Mouse (Mus musculus): ENCODE measurements around the gene Slc37a3. TPM values are rescaled to one million over a fixed set of nuclear protein-coding genes. Genes with fewer than 3 reads are reported as not detected.
"Not testable (repeated sequence)": the region's sequence is repeated elsewhere in the genome, so short reads cannot be mapped to it uniquely, and the experiment has no call there.

Gene Slc37a3
- polyA plus RNA-seq, 1 experiment from 2014 or later, result 60.3 TPM

GRCm38 (mm10) chr6:39376775-39377174, 700 bp downstream of the Slc37a3 start:
- Histone ChIP-seq H3K4me1 (replicated peaks) (peaks cover 36% of the 10 kb centered on the region), H3K4me3 (peak overlapping the region; percentile 96), H3K27ac (replicated peaks) (no peak overlapping the region), H3K27me3 (peaks cover 18% of the 10 kb centered on the region; the same call in 1 of the 2 replicates), H3K4me2 (peak overlapping the region; percentile 70), H3K36me3 (peaks cover 14% of the 10 kb centered on the region), H3K9ac (peak overlapping the region; percentile 91), H3K9me3 (no peaks in the 10 kb centered on the region)
- no peak for ATAC-seq (ENCODE audit: low read depth)
- WGBS, result 20% methylated on average over 9 of the region's 9 CpGs

- H3K27me3 ChIP-seq, result no peaks in the 10 kb centered on the region
- H3K27ac ChIP-seq (replicated peaks), result no peak overlapping the region
- H3K4me1 ChIP-seq (replicated peaks), result peaks cover 30% of the 10 kb centered on the region
- ATAC-seq (ENCODE audit: low read depth), result no peak
- H3K9me3 ChIP-seq, result no peaks in the 10 kb centered on the region
- WGBS, result 26% methylated on average over 4 of the region's 4 CpGs
- peak overlapping the region; percentile 2; the same call in 1 of the 2 replicates for H3K9ac ChIP-seq
- H3K4me2 ChIP-seq, result no peak overlapping the region
- peaks cover 14% of the 10 kb centered on the region for H3K36me3 ChIP-seq
- H3K4me3 ChIP-seq, result no peak overlapping the region
Observed at GRCm38 (mm10) chr6:39373301-39373955, 4.0 kb downstream of the Slc37a3 start.

- no peak overlapping the region for H3K27ac ChIP-seq (replicated peaks)
- no peak for ATAC-seq (ENCODE audit: low read depth)
- peak overlapping the region; percentile 2; the same call in 1 of the 2 replicates for H3K9ac ChIP-seq
- H3K27me3 ChIP-seq, result no peaks in the 10 kb centered on the region
- no peak overlapping the region for H3K4me2 ChIP-seq
- 36% methylated on average over 7 of the region's 7 CpGs for WGBS
- H3K9me3 ChIP-seq, result no peaks in the 10 kb centered on the region
- peaks cover 16% of the 10 kb centered on the region for H3K36me3 ChIP-seq
- no peak overlapping the region for H3K4me3 ChIP-seq
- H3K4me1 ChIP-seq (replicated peaks), result peaks cover 30% of the 10 kb centered on the region
Observed at GRCm38 (mm10) chr6:39372727-39373126, 4.7 kb downstream of the Slc37a3 start.

GRCm38 (mm10) chr6:39372042-39372441, 5.4 kb downstream of the Slc37a3 start:
- H3K4me2 ChIP-seq, result no peak overlapping the region
- no peaks in the 10 kb centered on the region for H3K27me3 ChIP-seq
- H3K27ac ChIP-seq (replicated peaks), result no peak overlapping the region
- ATAC-seq (ENCODE audit: low read depth), result no peak
- H3K4me1 ChIP-seq (replicated peaks), result peaks cover 30% of the 10 kb centered on the region
- H3K9ac ChIP-seq, result no peak overlapping the region
- H3K36me3 ChIP-seq, result peaks cover 20% of the 10 kb centered on the region
- H3K9me3 ChIP-seq, result no peaks in the 10 kb centered on the region
- no peak overlapping the region for H3K4me3 ChIP-seq

GRCm38 (mm10) chr6:39369631-39370030, 7.8 kb downstream of the Slc37a3 start:
- no peaks in the 10 kb centered on the region for H3K27me3 ChIP-seq

GRCm38 (mm10) chr6:39362684-39363083, 14.8 kb downstream of the Slc37a3 start:
- WGBS, result 93% methylated on average over 2 of the region's 2 CpGs
- Histone ChIP-seq H3K9ac (no peak overlapping the region), H3K36me3 (peaks cover 68% of the 10 kb centered on the region), H3K9me3 (no peaks in the 10 kb centered on the region), H3K4me3 (no peak overlapping the region), H3K4me1 (replicated peaks) (no peaks in the 10 kb centered on the region), H3K27ac (replicated peaks) (no peak overlapping the region), H3K4me2 (no peak overlapping the region), H3K27me3 (no peaks in the 10 kb centered on the region)
- no peak for ATAC-seq (ENCODE audit: low read depth)

More at GRCm38 (mm10) chr6:39369631-39370030, 7.8 kb downstream of the Slc37a3 start:
- 76% methylated on average over 3 of the region's 3 CpGs for WGBS
- Histone ChIP-seq H3K9ac (no peak overlapping the region), H3K4me2 (no peak overlapping the region), H3K4me1 (replicated peaks) (peaks cover 14% of the 10 kb centered on the region), H3K36me3 (peaks cover 36% of the 10 kb centered on the region), H3K27ac (replicated peaks) (no peak overlapping the region), H3K9me3 (no peaks in the 10 kb centered on the region), H3K4me3 (no peak overlapping the region)
- ATAC-seq (ENCODE audit: low read depth), result no peak

GRCm38 (mm10) chr6:39359207-39359606, 18.3 kb downstream of the Slc37a3 start:
- ATAC-seq (ENCODE audit: low read depth); H3K4me3 ChIP-seq; H3K9me3 ChIP-seq; H3K27ac ChIP-seq (replicated peaks); H3K9ac ChIP-seq; H3K4me2 ChIP-seq; H3K27me3 ChIP-seq; H3K4me1 ChIP-seq (replicated peaks): not testable (repeated sequence)
- WGBS, result 100% methylated on average over 9 of the region's 9 CpGs
- peaks cover 73% of the 10 kb centered on the region for H3K36me3 ChIP-seq

GRCm38 (mm10) chr6:39348946-39349345, 28.5 kb downstream of the Slc37a3 start:
- no peak for ATAC-seq (ENCODE audit: low read depth)
- Histone ChIP-seq H3K27ac (replicated peaks) (peak overlapping the region; percentile 79; the same call in 1 of the 2 replicates), H3K36me3 (peaks cover 70% of the 10 kb centered on the region)

GRCm38 (mm10) chr6:39347880-39348814, 29.3 kb downstream of the Slc37a3 start:
- no peak overlapping the region for H3K4me3 ChIP-seq
- H3K27me3 ChIP-seq, result no peaks in the 10 kb centered on the region
- H3K36me3 ChIP-seq, result peaks cover 69% of the 10 kb centered on the region
- H3K4me1 ChIP-seq (replicated peaks), result peaks cover 49% of the 10 kb centered on the region
- H3K27ac ChIP-seq (replicated peaks), result peak overlapping the region; percentile 79
- no peak overlapping the region for H3K9ac ChIP-seq
- no peaks in the 10 kb centered on the region for H3K9me3 ChIP-seq
- H3K4me2 ChIP-seq, result no peak overlapping the region
- WGBS, result 12% methylated on average over 4 of the region's 4 CpGs
- no peak for ATAC-seq (ENCODE audit: low read depth)

More at GRCm38 (mm10) chr6:39348946-39349345, 28.5 kb downstream of the Slc37a3 start:
- Histone ChIP-seq H3K27me3 (no peaks in the 10 kb centered on the region), H3K4me2 (no peak overlapping the region), H3K4me1 (replicated peaks) (peaks cover 49% of the 10 kb centered on the region), H3K4me3 (no peak overlapping the region), H3K9ac (no peak overlapping the region), H3K9me3 (no peaks in the 10 kb centered on the region)
- 55% methylated on average over 6 of the region's 6 CpGs for WGBS

GRCm38 (mm10) chr6:39346991-39347501, 30.4 kb downstream of the Slc37a3 start:
- Histone ChIP-seq H3K27me3 (no peaks in the 10 kb centered on the region), H3K9me3 (no peaks in the 10 kb centered on the region), H3K9ac (0 out of 2 replicates have a peak overlapping the region, but pooled peaks have one; percentile 47), H3K36me3 (peaks cover 70% of the 10 kb centered on the region), H3K27ac (replicated peaks) (peak overlapping the region; percentile 79), H3K4me3 (no peak overlapping the region), H3K4me1 (replicated peaks) (peaks cover 49% of the 10 kb centered on the region), H3K4me2 (no peak overlapping the region)
- WGBS, result 6% methylated on average over 15 of the region's 15 CpGs
- peak; percentile 60 for ATAC-seq (ENCODE audit: low read depth)

GRCm38 (mm10) chr6:39345430-39345829, 32.0 kb downstream of the Slc37a3 start:
- 22% methylated on average over 7 of the region's 7 CpGs for WGBS
- H3K4me3 ChIP-seq, result no peak overlapping the region
- H3K9me3 ChIP-seq, result no peaks in the 10 kb centered on the region
- peaks cover 63% of the 10 kb centered on the region for H3K36me3 ChIP-seq
- peaks cover 49% of the 10 kb centered on the region for H3K4me1 ChIP-seq (replicated peaks)
- H3K27ac ChIP-seq (replicated peaks), result peak overlapping the region; percentile 59
- H3K27me3 ChIP-seq, result no peaks in the 10 kb centered on the region
- H3K9ac ChIP-seq, result peak overlapping the region; percentile 22; the same call in 1 of the 2 replicates
- no peak for ATAC-seq (ENCODE audit: low read depth)
- H3K4me2 ChIP-seq, result no peak overlapping the region

- no peak overlapping the region for H3K4me2 ChIP-seq
- ATAC-seq (ENCODE audit: low read depth), result peak; percentile 67; the same call in 1 of the 2 replicates
- no peak overlapping the region for H3K9ac ChIP-seq
- WGBS, result 22% methylated on average over 12 of the region's 12 CpGs
- H3K27me3 ChIP-seq, result no peaks in the 10 kb centered on the region
- H3K9me3 ChIP-seq, result no peaks in the 10 kb centered on the region
- H3K4me3 ChIP-seq, result no peak overlapping the region
- peaks cover 51% of the 10 kb centered on the region for H3K36me3 ChIP-seq
- no peak overlapping the region for H3K27ac ChIP-seq (replicated peaks)
- H3K4me1 ChIP-seq (replicated peaks), result peaks cover 44% of the 10 kb centered on the region
Observed at GRCm38 (mm10) chr6:39344020-39344419, 33.5 kb downstream of the Slc37a3 start.

Data from neural tube, embryonic 13.5 days (tissue).